Mouse (Mus musculus): ENCODE measurements around the gene Uevld. TPM values are rescaled to one million over a fixed set of nuclear protein-coding genes. Genes with fewer than 3 reads are reported as not detected.
"Not testable (repeated sequence)": the region's sequence is repeated elsewhere in the genome, so short reads cannot be mapped to it uniquely, and the experiment has no call there.

Gene Uevld
- 10 to 100 TPM; 10.2 TPM for total RNA-seq (2021)
- long read RNA-seq, experiment 1, full-length matches to known transcripts, result 4 of 7 reads
- long read RNA-seq, experiment 1, partial matches to known transcripts, result 0 of 7 reads
- long read RNA-seq, experiment 1, other reads (novel, unspliced or antisense), result 3 of 7 reads
- long read RNA-seq, experiment 2, result 0 reads

- DNase-seq, result peak; percentile 94
- intact Hi-C loops (cut with DNase I; ENCODE audit: low total_unique reads), result no loop called here
Observed at GRCm38 (mm10) chr7:46957831-46958691, at the start of gene Uevld. Gene Uevld (minus strand): TSS chr7:46958527.

GRCm38 (mm10) chr7:47007818-47008167, 49.5 kb upstream of the Uevld start:
- DNase-seq, result no peak
- intact Hi-C loops (cut with DNase I; ENCODE audit: low total_unique reads), result no loop called here

GRCm38 (mm10) chr7:47007109-47007780, 48.9 kb upstream of the Uevld start:
- intact Hi-C loops (cut with DNase I; ENCODE audit: low total_unique reads), result no loop called here
- no peak for DNase-seq

DNA sequence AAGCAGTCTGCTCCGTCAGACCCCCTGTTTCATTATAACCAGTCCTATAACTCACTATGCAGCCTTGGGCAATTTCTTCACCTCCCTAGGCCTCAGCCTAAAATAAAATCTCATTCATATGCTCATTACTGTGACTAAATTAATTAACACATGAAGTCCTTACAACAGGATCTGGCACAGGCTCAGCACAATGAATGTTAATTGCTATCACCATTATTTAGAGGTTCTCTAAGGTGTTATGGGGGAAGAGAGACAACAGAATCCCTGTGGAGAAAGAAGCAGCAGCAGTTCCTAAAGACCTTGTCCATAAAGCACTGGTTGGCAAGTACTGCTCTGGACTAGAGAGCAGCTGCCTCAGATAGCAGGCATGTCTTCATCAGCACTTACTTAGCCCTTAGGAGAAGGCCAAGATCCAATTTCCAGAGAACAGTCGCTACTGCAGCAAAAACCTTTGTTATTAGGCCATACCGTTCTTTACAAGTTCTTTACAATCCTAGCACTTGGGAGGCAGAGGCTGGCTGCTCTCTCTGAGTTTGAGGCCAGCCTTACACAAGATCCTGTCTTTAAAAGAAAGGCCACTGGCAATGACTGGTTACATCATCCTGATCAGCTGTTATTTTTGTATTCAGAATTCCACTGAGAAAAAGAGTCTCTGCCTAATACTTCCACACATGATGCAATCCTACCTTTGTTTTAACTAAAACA, 45.2 kb upstream of the Uevld start:
- intact Hi-C loops (cut with DNase I; ENCODE audit: low total_unique reads), result no loop called here
- no peak for DNase-seq

- DNase-seq, result no peak
- intact Hi-C loops (cut with DNase I; ENCODE audit: low total_unique reads), result no loop called here
Observed at GRCm38 (mm10) chr7:47001900-47002275, 43.6 kb upstream of the Uevld start.

GRCm38 (mm10) chr7:47001125-47001899, 43.0 kb upstream of the Uevld start:
- intact Hi-C loops (cut with DNase I; ENCODE audit: low total_unique reads), result no loop called here
- DNase-seq, result no peak

GRCm38 (mm10) chr7:47000644-47000983, 42.3 kb upstream of the Uevld start:
- no peak for DNase-seq
- intact Hi-C loops (cut with DNase I; ENCODE audit: low total_unique reads), result no loop called here

- intact Hi-C loops (cut with DNase I; ENCODE audit: low total_unique reads), result no loop called here
- DNase-seq, result no peak
Observed at GRCm38 (mm10) chr7:46999983-47000643, 41.8 kb upstream of the Uevld start.

GRCm38 (mm10) chr7:46998942-46999341, 40.6 kb upstream of the Uevld start:
- intact Hi-C loops (cut with DNase I; ENCODE audit: low total_unique reads), result no loop called here
- DNase-seq, result no peak

DNA sequence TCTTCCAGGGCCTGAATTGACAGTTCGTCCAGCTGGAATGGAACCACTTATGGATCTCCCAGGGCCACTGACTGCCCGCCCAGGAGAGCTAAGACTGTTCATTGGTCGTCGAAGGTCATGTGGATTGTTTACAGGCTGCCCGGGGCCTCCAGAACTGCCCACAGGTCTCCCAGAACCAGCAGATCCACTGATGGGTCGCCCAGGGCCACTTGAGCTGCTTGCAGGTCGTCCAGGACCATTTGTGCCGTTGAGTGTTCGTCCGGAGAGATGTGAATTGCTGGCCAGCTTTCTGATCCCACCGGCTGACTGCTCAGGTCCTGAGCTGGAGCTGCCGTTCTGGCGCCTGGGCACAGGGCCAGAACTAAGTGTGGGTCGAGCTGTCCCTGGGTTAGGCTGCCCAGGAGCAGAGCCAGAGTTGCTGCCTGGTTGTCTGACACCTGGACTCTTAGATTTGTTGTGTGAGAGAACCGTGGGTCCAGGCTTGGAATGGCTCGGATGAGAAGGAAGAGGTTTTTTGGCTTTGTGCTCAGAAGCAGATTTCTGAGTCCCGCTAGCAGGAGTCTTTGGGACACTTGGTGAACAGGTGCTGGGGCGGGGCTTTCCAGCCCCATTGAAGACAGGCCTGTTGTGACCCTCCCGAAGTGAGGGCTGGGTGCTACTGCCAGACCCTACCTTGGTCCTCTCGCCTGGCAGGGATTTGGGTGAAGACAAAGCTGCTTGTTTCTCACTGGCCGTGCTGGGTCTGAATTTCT, 39.5 kb upstream of the Uevld start:
- intact Hi-C loops (cut with DNase I; ENCODE audit: low total_unique reads), result no loop called here

DNA sequence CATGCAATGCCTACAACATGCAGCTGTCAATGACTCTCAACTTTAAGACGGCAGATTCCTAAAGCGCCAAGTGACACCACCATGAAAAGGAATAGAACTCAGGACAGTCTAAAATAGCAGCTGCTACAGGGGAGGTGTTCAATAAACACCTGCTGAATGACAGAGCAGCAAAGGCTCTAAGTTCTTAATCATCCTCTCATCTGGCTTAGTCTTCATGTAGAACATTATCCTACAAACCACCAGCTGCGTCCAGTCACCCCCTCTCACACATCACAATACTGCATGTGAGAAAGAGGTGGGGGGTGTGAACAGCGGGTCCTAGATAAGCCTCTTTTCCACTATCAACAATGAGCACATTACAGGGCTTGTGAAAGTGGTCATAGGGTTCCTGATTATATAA, 38.7 kb upstream of the Uevld start:
- intact Hi-C loops (cut with DNase I; ENCODE audit: low total_unique reads), result no loop called here
- DNase-seq, result no peak

More for the DNA sequence above, 39.5 kb upstream of the Uevld start:
- DNase-seq, result no peak

DNA sequence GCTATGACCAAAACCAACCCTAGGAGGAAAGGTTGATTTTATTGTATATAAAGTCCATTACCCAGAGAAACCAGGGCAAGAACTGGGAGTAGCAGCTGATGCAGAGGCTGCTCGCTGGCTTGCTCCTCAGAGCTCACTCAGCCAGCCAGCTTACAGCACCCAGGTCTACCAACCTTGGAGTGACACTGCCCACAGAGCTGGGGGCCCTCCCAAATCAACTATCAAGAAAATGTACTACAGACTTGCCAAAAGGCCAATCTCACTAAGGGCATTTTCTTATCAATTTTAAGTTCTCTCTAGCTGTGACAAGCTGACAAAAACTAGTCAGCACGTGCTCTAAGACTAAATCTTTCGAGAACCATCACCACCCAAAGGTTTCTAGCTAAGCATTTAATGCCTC, 37.2 kb upstream of the Uevld start:
- intact Hi-C loops (cut with DNase I; ENCODE audit: low total_unique reads), result no loop called here

DNA sequence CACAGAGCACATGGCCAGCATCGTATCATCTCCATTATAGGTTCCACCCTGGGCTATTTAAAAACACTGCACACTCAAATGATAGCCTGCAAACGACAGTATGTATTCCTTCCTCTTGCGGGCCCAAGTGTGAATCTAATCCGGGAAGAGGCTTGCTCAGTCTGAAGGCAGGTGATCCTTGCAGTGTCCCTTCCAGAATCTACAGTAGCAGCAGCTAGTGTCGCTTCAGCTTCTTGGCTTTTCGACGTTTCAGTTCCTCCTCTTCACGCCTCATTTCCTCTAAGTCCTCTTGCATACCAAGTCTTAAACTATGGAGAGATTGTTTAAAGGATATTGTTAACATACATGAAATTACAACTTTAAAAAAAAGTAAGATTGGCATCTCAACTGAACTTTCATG, 34.8 kb upstream of the Uevld start:
- intact Hi-C loops (cut with DNase I; ENCODE audit: low total_unique reads), result no loop called here
- no peak for DNase-seq

More for the DNA sequence above, 37.2 kb upstream of the Uevld start:
- no peak for DNase-seq

- DNase-seq; intact Hi-C loops (cut with DNase I; ENCODE audit: low total_unique reads): not testable (repeated sequence)
Observed at GRCm38 (mm10) chr7:46989387-46989786, 31.1 kb upstream of the Uevld start.

DNA sequence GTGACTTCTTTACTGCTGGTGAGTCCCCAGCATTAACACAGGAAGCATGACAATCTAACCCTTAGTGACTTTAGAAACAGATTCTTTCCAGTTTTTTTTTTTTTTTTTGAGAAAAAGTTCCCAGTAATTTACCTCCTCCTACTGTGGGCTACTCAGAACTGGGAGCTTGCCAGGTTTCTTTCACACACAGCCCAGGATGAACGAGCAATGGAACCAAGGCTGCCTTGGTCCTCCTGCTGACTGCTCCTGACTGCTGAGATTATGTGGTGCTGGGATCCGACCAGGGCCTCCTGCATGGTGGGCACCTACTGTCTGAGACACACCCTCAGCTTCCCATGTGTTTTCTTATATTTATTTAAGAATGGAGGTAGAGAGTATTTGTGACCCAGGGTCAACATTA, 28.7 kb upstream of the Uevld start:
- no peak for DNase-seq
- intact Hi-C loops (cut with DNase I; ENCODE audit: low total_unique reads), result no loop called here

DNA sequence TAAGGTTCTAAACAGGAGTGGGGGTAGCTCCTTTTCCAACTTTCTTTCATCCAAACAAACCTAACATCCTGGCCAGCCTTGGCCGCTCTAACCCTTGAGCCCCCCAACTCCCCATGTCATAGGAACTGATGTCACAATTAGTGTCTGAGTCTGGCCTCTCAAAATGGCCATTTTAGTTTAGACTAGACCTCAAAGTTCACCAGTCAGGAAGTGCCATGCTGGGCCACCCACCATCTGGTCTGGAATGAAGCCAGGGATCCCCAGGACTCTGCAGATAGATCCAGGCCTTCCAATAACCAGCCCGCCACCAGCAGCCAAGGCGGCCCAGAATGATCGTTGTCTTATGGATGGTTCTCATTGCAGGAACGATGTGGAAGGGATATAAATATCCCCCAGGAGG, 28.3 kb upstream of the Uevld start:
- peak; percentile 21 for DNase-seq
- intact Hi-C loops (cut with DNase I; ENCODE audit: low total_unique reads), result no loop called here

DNA sequence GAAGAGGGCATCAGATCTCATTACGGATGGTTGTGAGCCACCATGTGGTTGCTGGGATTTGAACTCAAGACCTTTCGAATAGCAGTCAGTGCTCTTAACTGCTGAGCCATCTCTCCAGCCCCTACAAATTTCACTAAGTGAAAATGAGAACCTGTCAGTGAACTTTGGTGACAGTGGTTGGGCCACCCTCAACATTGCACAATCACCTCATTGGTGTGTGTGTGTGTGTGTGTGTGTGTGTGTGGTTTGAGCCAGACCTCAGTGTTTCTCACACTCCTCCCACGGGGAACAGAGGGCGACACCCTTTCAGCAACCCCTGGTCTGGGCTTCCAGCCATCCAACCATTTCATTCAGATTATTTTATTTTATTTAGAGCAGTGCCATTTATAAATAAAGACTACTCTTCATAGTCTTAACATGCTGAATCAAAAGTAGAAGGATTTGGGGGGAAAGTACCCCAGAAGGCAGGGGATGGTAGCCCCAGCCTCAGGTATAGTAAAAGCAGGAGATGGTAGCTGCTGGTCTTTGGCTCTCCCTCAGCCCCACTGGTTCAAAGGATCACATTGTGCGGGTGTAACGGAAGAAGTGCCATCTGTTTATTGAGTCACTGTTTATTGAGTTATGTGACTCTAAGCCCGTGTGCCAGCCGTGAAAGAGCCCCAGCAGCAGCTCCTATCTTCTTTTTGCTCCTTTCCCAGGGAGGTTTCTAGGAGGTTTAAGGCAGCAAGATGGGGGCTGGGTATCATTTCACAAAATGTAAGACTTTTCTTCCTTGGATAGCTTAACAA, 27.6 kb upstream of the Uevld start:
- intact Hi-C loops (cut with DNase I; ENCODE audit: low total_unique reads), result no loop called here

DNA sequence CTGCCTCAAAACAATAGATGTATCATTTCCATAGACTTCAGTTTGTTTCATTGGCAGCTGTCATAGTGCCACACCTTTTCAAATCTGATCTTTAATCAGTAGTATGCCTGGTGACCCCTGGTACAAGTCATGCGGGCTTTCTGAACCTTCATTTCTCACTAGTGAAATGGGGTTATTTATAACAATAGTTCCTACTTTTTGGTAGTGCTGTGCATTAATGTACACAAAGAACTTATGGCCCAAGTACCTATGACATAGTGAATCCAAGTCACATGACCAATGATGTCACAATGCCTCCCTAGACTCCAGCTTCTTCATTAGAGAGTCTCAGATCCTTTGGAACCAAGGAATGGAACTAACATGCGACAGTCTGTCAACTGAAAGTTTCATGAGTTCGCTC, 25.0 kb upstream of the Uevld start, which contains the start of gene Gm9999:
TSS of gene Gm9999 (plus strand) at position 301 of the 400 bp plus-strand sequence.
- DNase-seq, result no peak
- intact Hi-C loops (cut with DNase I; ENCODE audit: low total_unique reads), result no loop called here

More for the DNA sequence above, 27.6 kb upstream of the Uevld start:
- DNase-seq, result no peak
